Mouse (Mus musculus) liver, embryonic 15.5 days (tissue): ENCODE results near the gene Brd4. TPM values are rescaled to one million over a fixed set of nuclear protein-coding genes. Genes with fewer than 3 reads are reported as not detected.

ENCODE experiments used
- ATAC-seq: fragments of 200-750 bp; cut with Nextera tagmentation; 2 replicates; pipeline ENCODE4 v1.8.0; 2017; ENCODE audit warnings: moderate number of reproducible peaks, mild to moderate bottlenecking, moderate library complexity; ENCODE audit not compliant: insufficient read depth
- H3K27ac ChIP-seq: fragments of 300-500 bp; sonication (generic); replicated peaks from 2 replicates; pipeline ENCODE4 v1.5.1; 2015; ENCODE audit warnings: mild to moderate bottlenecking, inconsistent platforms
- H3K27me3 ChIP-seq: fragments of 300-500 bp; sonication (generic); 2 replicates; pipeline ENCODE4 v1.6.1; 2015; ENCODE audit warnings: mild to moderate bottlenecking, inconsistent platforms
- H3K36me3 ChIP-seq: fragments of 300-500 bp; sonication (generic); replicated peaks from 2 replicates; pipeline ENCODE4 v1.6.1; 2015; ENCODE audit warnings: moderate library complexity, mild to moderate bottlenecking, inconsistent platforms
- H3K4me1 ChIP-seq: fragments of 300-500 bp; sonication (generic); replicated peaks from 2 replicates; pipeline ENCODE4 v1.6.1; 2015; ENCODE audit warnings: inconsistent platforms
- H3K4me2 ChIP-seq: fragments of 300-500 bp; sonication (generic); 2 replicates; pipeline ENCODE4 v1.6.1; 2015; ENCODE audit warnings: moderate library complexity, mild to moderate bottlenecking, inconsistent platforms
- H3K4me3 ChIP-seq: fragments of 300-500 bp; sonication (generic); replicated peaks from 2 replicates; pipeline ENCODE4 v1.5.1; 2015; ENCODE audit warnings: mild to moderate bottlenecking, inconsistent platforms
- H3K9ac ChIP-seq: fragments of 300-500 bp; sonication (generic); 2 replicates; pipeline ENCODE4 v1.6.1; 2015; ENCODE audit warnings: moderate library complexity, mild to moderate bottlenecking, inconsistent platforms
- H3K9me3 ChIP-seq: fragments of 300-500 bp; sonication (generic); replicated peaks from 2 replicates; pipeline ENCODE4 v1.6.1; 2016; ENCODE audit warnings: inconsistent platforms
- WGBS: fragments of 180-500 bp; shearing (Covaris S2); methylation state at CpG from one replicate; pipeline ENCODE4 v1.1.7; 2015; ENCODE audit warnings: mixed read lengths; ENCODE audit not compliant: insufficient replicate concordance; 5-methylcytosine and 5-hydroxymethylcytosine counted together
- polyA plus RNA-seq: library from polyadenylated mRNA; unstranded; fragments of >200 nt; fragmentation: Nextera tagmentation; extraction: Ambion mirVana; gene quantifications from 2 replicates; pipeline ENCODE4 v1.2.1, GENCODE M21; 2015

Gene Brd4
- polyA plus RNA-seq, 1 experiment from 2014 or later = 31.5 TPM

DNA sequence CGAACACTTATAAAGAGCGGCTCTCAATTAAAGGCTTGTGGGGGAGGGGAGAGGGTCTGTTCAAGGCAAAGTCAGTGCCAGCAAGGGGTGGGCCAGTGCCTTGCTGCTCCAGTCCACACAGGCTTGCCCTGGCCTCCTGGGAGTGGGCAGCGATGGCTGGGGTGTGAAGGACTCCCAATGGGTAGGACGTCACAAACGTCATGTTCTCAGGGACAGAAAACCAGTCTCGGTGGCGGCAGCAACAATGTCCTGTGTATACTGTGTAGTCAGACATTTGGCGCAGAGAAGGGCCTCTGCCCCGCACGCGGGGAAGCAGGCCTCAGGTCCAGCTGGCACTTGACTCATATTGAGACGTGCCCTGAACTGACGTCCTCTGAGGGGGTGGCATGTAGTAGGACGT lies 87.4 kb downstream of the Brd4 start:
- H3K9ac ChIP-seq = no peak overlapping the region
- H3K27ac ChIP-seq = no peak overlapping the region
- H3K36me3 ChIP-seq = peaks cover 70% of the 10 kb centered on the region
- no peak for ATAC-seq
- H3K4me3 ChIP-seq = no peak overlapping the region
- no peaks in the 10 kb centered on the region for H3K9me3 ChIP-seq
- no peaks in the 10 kb centered on the region for H3K27me3 ChIP-seq
- 0 out of 2 replicates have a peak, but pooled peaks cover 3% of the 10 kb centered on the region for H3K4me1 ChIP-seq
- 86% methylated on average over 14 of the region's 14 CpGs for WGBS
- no peak overlapping the region for H3K4me2 ChIP-seq

- H3K9me3 ChIP-seq = no peaks in the 10 kb centered on the region
These were observed 88.8 kb downstream of the Brd4 start for GRCm38 (mm10) chr17:32195725-32196124.

GRCm38 (mm10) chr17:32193010-32193409 lies 91.5 kb downstream of the Brd4 start:
- no peaks in the 10 kb centered on the region for H3K9me3 ChIP-seq
- no peak overlapping the region for H3K4me2 ChIP-seq
- H3K9ac ChIP-seq = no peak overlapping the region
- peaks cover 29% of the 10 kb centered on the region for H3K36me3 ChIP-seq
- ATAC-seq = no peak
- no peak overlapping the region for H3K4me3 ChIP-seq
- 59% methylated on average over 5 of the region's 5 CpGs for WGBS
- H3K27ac ChIP-seq = no peak overlapping the region
- peaks cover 26% of the 10 kb centered on the region for H3K27me3 ChIP-seq
- H3K4me1 ChIP-seq = peaks cover 19% of the 10 kb centered on the region

More at GRCm38 (mm10) chr17:32195725-32196124, 88.8 kb downstream of the Brd4 start:
- WGBS = 54% methylated on average over 5 of the region's 5 CpGs
- Histone ChIP-seq H3K27me3 (no peaks in the 10 kb centered on the region), H3K4me3 (no peak overlapping the region), H3K27ac (no peak overlapping the region), H3K4me1 (0 out of 2 replicates have a peak, but pooled peaks cover 3% of the 10 kb centered on the region), H3K4me2 (no peak overlapping the region), H3K36me3 (peaks cover 56% of the 10 kb centered on the region), H3K9ac (no peak overlapping the region)
- no peak for ATAC-seq

GRCm38 (mm10) chr17:32189850-32190249 lies 94.7 kb downstream of the Brd4 start:
- WGBS = 3% methylated on average over 5 of the region's 5 CpGs
- no peak overlapping the region for H3K4me3 ChIP-seq

DNA sequence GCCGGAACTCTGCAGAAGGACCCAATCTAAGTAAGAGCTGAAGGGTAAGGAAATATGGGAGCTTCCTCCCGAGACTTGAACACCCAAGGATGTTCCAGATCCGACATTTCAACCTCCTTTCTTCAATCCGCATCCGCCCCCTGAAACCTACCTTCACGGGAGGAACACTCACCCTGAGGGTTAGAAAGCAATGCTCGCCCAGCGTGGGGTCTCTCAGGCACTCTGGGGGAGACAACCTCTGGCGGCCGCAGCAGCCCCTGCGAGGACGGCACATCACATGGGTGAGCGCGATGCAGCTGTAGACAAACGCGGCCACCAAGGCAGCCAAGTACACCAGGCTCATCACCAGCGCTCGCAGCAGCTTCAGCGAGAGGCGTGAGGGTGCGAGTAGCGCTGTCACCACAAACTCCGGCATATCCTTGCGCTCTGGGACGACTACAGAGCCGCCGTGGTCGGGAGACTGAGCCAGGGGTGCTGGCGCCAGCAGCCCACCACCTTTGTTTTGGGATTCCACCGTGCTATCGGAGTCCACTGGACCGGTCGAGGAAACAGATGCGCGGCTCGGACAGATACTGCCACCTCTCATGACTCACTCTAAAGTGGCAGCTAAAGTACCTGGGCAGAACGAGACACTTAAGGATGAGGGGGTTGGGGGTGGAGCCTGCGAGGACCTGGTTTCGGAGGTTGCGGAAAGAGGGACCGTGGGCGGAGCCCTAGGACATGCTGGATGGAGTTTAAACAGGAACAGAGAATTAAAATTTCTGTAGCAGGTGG lies 95.5 kb downstream of the Brd4 start, which contains the start of gene Ephx3:
Gene Ephx3 (minus strand): TSS at position 687 of the 774 bp plus-strand sequence.
- no peak within 1 kb of the TSS for H3K9ac ChIP-seq
- peak within 1 kb of the TSS; percentile 24 for H3K4me3 ChIP-seq
- ATAC-seq = no peak
- H3K9me3 ChIP-seq = no peaks in the 10 kb centered on the region
- peak within 1 kb of the TSS; percentile 51 for H3K4me2 ChIP-seq
- H3K36me3 ChIP-seq = no peaks in the 10 kb centered on the region
- no peak within 1 kb of the TSS for H3K27ac ChIP-seq
- peaks cover 57% of the 10 kb centered on the region for H3K27me3 ChIP-seq
- H3K4me1 ChIP-seq = peaks cover 16% of the 10 kb centered on the region
- WGBS = 8% methylated on average over 42 of the region's 42 CpGs

More at GRCm38 (mm10) chr17:32189850-32190249, 94.7 kb downstream of the Brd4 start:
- ATAC-seq = no peak
- no peak overlapping the region for H3K9ac ChIP-seq
- H3K9me3 ChIP-seq = no peaks in the 10 kb centered on the region
- no peaks in the 10 kb centered on the region for H3K36me3 ChIP-seq
- no peak overlapping the region for H3K27ac ChIP-seq
- peak overlapping the region; percentile 51 for H3K4me2 ChIP-seq
- peaks cover 52% of the 10 kb centered on the region for H3K27me3 ChIP-seq
- peaks cover 16% of the 10 kb centered on the region for H3K4me1 ChIP-seq

DNA sequence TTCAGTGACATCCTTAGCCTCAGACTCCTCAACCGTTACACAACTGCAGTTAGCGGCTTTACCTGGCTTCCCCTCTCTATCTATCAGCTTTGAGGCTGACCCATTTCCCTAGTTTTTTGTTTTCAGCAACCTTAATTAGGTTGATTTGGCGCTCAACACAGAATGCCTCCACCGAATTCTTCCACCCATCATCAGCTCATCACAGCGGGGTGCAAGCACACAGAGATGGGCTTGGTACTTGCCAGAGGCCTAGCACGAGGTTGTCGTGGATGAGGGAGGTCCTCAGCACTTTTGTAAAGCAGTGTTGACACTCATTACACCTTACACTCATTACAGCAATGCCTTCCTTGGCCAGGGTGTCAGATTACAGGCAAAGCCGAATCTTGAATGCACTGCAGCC lies 101.5 kb downstream of the Brd4 start:
- Histone ChIP-seq H3K4me2 (no peak overlapping the region), H3K36me3 (no peaks in the 10 kb centered on the region), H3K9ac (no peak overlapping the region), H3K9me3 (no peaks in the 10 kb centered on the region), H3K4me3 (no peak overlapping the region), H3K27me3 (peaks cover 34% of the 10 kb centered on the region), H3K4me1 (no peaks in the 10 kb centered on the region; the same call in 1 of the 2 replicates), H3K27ac (no peak overlapping the region)
- WGBS = 49% methylated on average over 8 of the region's 8 CpGs
- ATAC-seq = no peak

GRCm38 (mm10) chr17:32179621-32180491 lies 104.7 kb downstream of the Brd4 start:
- Histone ChIP-seq H3K4me2 (no peak overlapping the region), H3K4me1 (no peaks in the 10 kb centered on the region; the same call in 1 of the 2 replicates), H3K4me3 (no peak overlapping the region), H3K9ac (no peak overlapping the region), H3K27ac (no peak overlapping the region), H3K27me3 (0 out of 2 replicates have a peak, but pooled peaks cover 7% of the 10 kb centered on the region), H3K9me3 (no peaks in the 10 kb centered on the region), H3K36me3 (no peaks in the 10 kb centered on the region)
- 57% methylated on average over 11 of the region's 11 CpGs for WGBS
- ATAC-seq = no peak

DNA sequence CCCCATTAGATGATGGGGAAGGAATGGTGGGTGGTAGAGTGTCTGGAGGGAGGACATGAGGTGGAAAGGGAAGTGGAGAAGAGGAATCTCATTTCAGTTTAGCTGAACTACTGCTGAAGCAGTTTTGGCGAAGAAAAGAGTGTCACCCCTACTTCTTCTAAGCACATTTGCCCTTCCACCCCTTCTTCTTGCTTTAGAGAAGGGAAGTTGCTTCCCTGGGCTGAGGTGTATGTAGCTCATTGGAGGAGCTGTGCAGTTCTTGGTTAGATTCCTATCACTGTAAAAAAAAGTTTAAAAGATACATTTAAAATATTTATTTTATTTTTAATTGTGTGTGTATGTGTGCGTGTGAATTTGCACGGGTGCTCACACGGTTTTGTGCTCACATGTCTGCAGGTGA lies 107.6 kb downstream of the Brd4 start:
- Histone ChIP-seq H3K4me3 (no peak overlapping the region), H3K36me3 (no peaks in the 10 kb centered on the region), H3K4me1 (no peaks in the 10 kb centered on the region; the same call in 1 of the 2 replicates), H3K27ac (no peak overlapping the region), H3K27me3 (0 out of 2 replicates have a peak, but pooled peaks cover 3% of the 10 kb centered on the region), H3K4me2 (no peak overlapping the region), H3K9ac (no peak overlapping the region), H3K9me3 (no peaks in the 10 kb centered on the region)
- 71% methylated on average over 4 of the region's 4 CpGs for WGBS
- no peak for ATAC-seq

GRCm38 (mm10) chr17:32173166-32173565 lies 111.4 kb downstream of the Brd4 start:
- WGBS = 63% methylated on average over 7 of the region's 7 CpGs
- Histone ChIP-seq H3K4me1 (peaks cover 13% of the 10 kb centered on the region), H3K27ac (no peak overlapping the region), H3K36me3 (no peaks in the 10 kb centered on the region), H3K27me3 (peaks cover 8% of the 10 kb centered on the region; the same call in 1 of the 2 replicates), H3K4me2 (no peak overlapping the region), H3K9me3 (no peaks in the 10 kb centered on the region), H3K4me3 (no peak overlapping the region), H3K9ac (no peak overlapping the region)
- ATAC-seq = no peak

DNA sequence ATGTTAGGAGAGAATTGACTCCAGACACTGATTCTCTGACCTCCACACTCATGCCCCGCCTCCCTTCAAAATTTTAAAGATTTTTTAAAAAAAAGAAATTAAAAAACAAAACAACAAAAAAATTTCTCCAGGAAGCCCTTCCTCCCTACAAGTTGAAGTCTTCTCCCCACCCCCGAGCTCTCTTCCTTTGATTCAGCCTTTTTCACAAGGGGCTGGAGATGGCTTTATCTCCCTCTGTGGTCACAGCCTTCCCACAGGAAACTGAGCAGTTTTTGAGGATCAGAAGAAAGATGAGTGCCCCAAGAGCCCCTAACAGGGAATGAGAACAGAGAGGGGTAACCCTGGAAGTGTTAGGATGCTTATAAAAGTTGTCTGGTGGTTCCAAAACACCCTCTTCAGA lies 112.0 kb downstream of the Brd4 start:
- H3K4me3 ChIP-seq = no peak overlapping the region
- no peaks in the 10 kb centered on the region for H3K36me3 ChIP-seq
- peaks cover 15% of the 10 kb centered on the region for H3K27me3 ChIP-seq
- no peaks in the 10 kb centered on the region for H3K9me3 ChIP-seq
- H3K4me2 ChIP-seq = no peak overlapping the region
- no peak for ATAC-seq
- no peak overlapping the region for H3K9ac ChIP-seq
- H3K27ac ChIP-seq = no peak overlapping the region
- peaks cover 13% of the 10 kb centered on the region for H3K4me1 ChIP-seq
- 37% methylated on average over 2 of the region's 2 CpGs for WGBS
